Mouse (Mus musculus): ENCODE measurements around the gene Kdm2b.
A peak's percentile ranks its signal among the peaks of the same experiment; 100 is the strongest.
"Not testable (repeated sequence)": the region's sequence is repeated elsewhere in the genome, so short reads cannot be mapped to it uniquely, and the experiment has no call there.

Gene Kdm2b

GRCm38 (mm10) chr5:123010806-123011205, 21.2 kb upstream of the Kdm2b start:
- no peak for DNase-seq (ENCODE audit: low spot score)

GRCm38 (mm10) chr5:123009873-123010272, 20.2 kb upstream of the Kdm2b start:
- DNase-seq (ENCODE audit: low spot score) = no peak

GRCm38 (mm10) chr5:123008877-123009493, 19.4 kb upstream of the Kdm2b start:
- DNase-seq (ENCODE audit: low spot score) = no peak

- no peak for DNase-seq (ENCODE audit: low spot score)
Observed at GRCm38 (mm10) chr5:123005716-123006592, 16.3 kb upstream of the Kdm2b start.

GRCm38 (mm10) chr5:123000901-123001300, 11.3 kb upstream of the Kdm2b start:
- DNase-seq (ENCODE audit: low spot score) = no peak

GRCm38 (mm10) chr5:122997205-122998204, 7.9 kb upstream of the Kdm2b start:
- DNase-seq (ENCODE audit: low spot score) = no peak

- DNase-seq (ENCODE audit: low spot score) = no peak
Observed at GRCm38 (mm10) chr5:122994910-122995309, 5.3 kb upstream of the Kdm2b start.

GRCm38 (mm10) chr5:122994303-122994846, 4.8 kb upstream of the Kdm2b start:
- DNase-seq (ENCODE audit: low spot score) = peak; percentile 75

GRCm38 (mm10) chr5:122993811-122994210, 4.2 kb upstream of the Kdm2b start:
- DNase-seq (ENCODE audit: low spot score) = no peak

GRCm38 (mm10) chr5:122991350-122992004, 1.9 kb upstream of the Kdm2b start:
- DNase-seq (ENCODE audit: low spot score) = no peak

GRCm38 (mm10) chr5:122990411-122991160, 963 bp upstream of the Kdm2b start:
- no peak for DNase-seq (ENCODE audit: low spot score)

GRCm38 (mm10) chr5:122989001-122989525, 560 bp downstream of the Kdm2b start:
- peak; percentile 70 for DNase-seq (ENCODE audit: low spot score)

- peak; percentile 51 for DNase-seq (ENCODE audit: low spot score)
Observed at GRCm38 (mm10) chr5:122988021-122988751, 1.4 kb downstream of the Kdm2b start.

- peak; percentile 27 for DNase-seq (ENCODE audit: low spot score)
Observed at GRCm38 (mm10) chr5:122987211-122988020, 2.2 kb downstream of the Kdm2b start.

GRCm38 (mm10) chr5:122986091-122986493, 3.5 kb downstream of the Kdm2b start:
- no peak for DNase-seq (ENCODE audit: low spot score)

GRCm38 (mm10) chr5:122985276-122985675, 4.3 kb downstream of the Kdm2b start:
- DNase-seq (ENCODE audit: low spot score) = no peak

GRCm38 (mm10) chr5:122984483-122984882, 5.1 kb downstream of the Kdm2b start:
- DNase-seq (ENCODE audit: low spot score) = no peak

GRCm38 (mm10) chr5:122978970-122979369, 10.7 kb downstream of the Kdm2b start:
- DNase-seq (ENCODE audit: low spot score) = no peak

- DNase-seq (ENCODE audit: low spot score) = not testable (repeated sequence)
Observed at GRCm38 (mm10) chr5:122974701-122975100, 14.9 kb downstream of the Kdm2b start.

All from ovary, postnatal 36 days (tissue).